Mouse (Mus musculus): ENCODE results near the gene Csrnp3. TPM values are rescaled to one million over a fixed set of nuclear protein-coding genes. Genes with fewer than 3 reads are reported as not detected.

The Csrnp3 gene
- not detected for total RNA-seq (2023)

DNA sequence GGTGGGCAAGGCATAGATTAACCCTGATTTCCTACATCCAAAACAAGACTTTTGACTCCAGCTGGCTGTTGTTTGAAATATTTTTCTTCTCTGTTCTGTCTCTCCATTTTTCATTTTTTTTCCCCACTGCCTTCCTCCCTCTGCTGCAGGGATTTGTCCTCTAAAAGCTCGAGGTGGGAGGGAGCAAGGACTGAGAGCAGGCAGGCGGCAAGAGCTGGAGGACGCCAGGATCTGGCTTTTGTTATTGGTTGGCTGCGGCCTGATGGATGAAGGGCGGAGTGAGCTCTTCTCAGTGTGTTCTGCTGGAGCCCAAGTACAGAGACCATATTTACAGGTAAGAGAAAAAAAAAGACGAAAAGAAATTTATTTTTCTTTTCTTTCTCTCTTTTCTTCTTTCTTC, at the start of gene Csrnp3:
Gene Csrnp3 (plus strand): TSS at position 217 of the 400 bp plus-strand sequence.

Other genes with a start within 250 kb of the Csrnp3 start
- gene Scn2a, start 225.0 kb upstream of the Csrnp3 start, total RNA-seq (2023), result not detected